Mouse (Mus musculus) retina, embryonic 14.5 days (tissue): ENCODE measurements at regions not wholly inside any gene's neighbourhood (a gene's known extent, or its start where the extent isn't known, plus 50 kb on each side); places are given as distances from the start of the nearest gene placed in this dataset.
A peak's percentile ranks its signal among the peaks of the same experiment; 100 is the strongest.

Experiments
- DNase-seq: peaks from one replicate; pipeline ENCODE4 v3.0.0-alpha.2; 2015; ENCODE audit warnings: low spot score

DNA sequence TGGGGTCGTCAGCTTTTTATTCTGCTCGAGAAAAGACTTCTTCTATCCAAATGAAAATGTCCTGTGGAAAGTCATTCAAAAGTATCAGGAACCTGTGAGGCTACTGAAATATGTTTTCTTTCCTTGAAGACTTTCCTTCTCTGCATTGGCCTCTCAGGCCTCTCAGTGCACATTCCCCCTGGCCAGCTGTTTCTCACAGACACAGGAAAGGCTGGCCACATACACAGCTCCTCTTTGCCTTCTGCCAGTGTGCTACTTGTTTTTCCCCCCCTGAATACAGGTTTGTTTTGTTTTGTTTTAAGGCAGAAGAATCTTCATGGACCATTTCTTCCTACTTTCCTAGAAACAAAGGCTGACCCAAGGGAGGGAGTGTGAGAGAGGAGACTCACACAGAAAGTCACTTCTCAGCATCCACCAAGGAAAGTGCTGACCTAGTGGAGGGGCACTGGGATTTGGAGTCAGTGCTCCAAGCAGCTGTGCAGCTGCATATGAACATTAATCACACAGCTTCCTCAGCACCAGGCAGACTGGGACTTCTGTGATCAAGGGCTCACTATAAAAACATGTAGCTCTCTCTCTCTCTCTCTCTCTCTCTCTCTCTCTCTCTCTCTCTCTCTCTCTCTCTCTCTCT is 324.0 kb downstream of the Etaa1 start:
- no peak for DNase-seq

- no peak for DNase-seq
These were observed 323.5 kb downstream of the Etaa1 start for GRCm38 (mm10) chr11:17630172-17630553.

GRCm38 (mm10) chr11:17637158-17637557 is 316.5 kb downstream of the Etaa1 start:
- peak; percentile 10 for DNase-seq

GRCm38 (mm10) chr11:17639922-17640321 is 313.8 kb downstream of the Etaa1 start:
- peak; percentile 29 for DNase-seq

GRCm38 (mm10) chr11:17647441-17647840 is 306.2 kb downstream of the Etaa1 start:
- no peak for DNase-seq

DNA sequence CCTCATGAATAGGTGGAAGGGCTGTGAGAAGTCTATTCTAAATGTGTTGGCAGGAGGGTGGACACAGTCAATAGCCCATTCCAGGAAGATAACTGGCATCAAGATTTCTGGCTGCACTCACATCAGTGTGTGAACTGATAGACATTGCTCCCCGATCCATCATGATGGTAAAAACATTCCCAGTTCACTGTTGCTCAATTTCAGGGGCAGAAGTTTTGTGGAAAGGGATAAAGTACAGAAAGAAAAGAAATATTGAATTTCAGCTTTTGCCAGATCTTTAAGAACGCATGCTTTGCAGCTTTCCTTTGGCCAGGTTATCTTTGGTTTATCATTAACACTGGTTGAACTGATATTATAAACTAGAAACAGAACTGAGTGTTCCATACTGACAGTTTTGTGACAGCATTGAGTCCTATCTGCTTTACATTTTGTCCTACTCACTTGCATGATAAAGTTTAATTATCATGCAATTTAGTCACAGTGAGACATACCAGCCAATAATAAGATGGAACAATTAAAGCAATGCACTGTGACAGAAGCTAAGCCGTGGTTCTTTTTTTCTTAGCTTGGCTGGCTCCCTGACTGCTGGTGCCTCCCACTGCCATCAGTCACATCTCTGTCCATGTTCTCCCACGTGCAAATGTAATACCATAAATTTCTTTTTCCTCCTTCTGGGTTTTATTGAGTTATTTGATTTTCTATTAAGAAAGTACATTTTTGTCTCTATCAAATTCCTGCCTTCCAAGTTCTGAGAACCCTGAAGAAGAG is 302.1 kb downstream of the Etaa1 start:
- no peak for DNase-seq

- no peak for DNase-seq
These were observed 297.8 kb downstream of the Etaa1 start for GRCm38 (mm10) chr11:17655840-17656239.

DNA sequence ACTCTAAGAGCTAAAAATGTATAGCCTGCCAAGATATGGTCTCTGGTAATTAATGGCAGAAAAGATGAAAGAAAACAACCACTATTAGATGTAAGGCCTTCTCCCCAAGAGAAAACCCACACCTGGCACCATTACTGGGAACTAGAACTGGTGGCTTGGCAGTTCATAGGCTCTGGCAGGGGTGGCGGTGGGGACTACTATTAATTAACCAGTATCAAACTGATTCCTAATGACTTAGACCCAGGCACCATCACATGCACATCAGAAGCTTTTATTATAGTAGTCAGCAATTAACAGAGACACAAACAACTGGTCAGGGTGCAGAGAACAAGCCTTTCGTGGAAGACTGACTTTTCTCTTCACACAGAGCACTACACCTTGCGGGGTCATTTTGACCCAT is 296.0 kb downstream of the Etaa1 start:
- no peak for DNase-seq

GRCm38 (mm10) chr11:17658289-17658688 is 295.4 kb downstream of the Etaa1 start:
- DNase-seq: no peak

- DNase-seq: no peak
These were observed 295.0 kb downstream of the Etaa1 start for GRCm38 (mm10) chr11:17658717-17659116.

DNA sequence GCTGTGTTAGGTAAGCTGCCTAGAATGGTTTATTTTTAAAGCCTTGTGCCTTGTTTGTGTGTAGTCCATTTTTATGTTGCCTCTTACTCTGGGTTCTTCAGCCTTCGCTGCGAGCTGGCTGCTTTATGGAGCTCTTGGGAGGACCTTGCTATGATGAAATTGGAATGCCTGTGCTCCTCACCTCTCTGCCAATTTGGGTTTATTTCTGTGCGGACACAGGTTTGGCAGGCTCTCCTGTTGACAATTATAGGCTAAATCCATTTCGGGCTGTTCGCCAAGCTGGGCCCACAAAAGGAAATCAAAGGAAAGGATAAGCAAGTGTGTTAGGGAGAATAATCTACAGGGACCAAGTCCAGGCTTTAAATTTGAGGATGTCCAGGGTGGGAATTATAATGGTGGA is 289.8 kb downstream of the Etaa1 start:
- DNase-seq: no peak

- DNase-seq: no peak
These were observed 287.8 kb downstream of the Etaa1 start for GRCm38 (mm10) chr11:17665624-17666552.

DNA sequence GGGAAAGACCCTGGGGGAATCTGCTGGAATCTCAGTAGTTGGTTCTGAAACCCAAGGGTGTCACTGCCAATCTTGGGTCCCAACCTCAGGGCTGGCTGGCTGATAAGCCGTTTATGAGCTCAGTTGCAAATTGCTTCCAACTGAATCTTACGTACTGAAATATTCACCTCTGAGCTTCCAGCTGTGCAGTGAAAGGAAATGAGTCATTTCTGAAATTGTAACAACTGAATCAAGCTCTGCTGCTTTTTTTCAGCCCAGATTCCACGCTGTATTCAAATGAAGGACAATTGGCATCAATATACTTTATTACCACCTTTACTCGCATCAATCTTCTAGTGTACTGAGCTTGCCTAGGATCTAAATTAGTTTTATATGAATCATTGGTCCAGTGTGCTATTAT is 272.7 kb downstream of the Etaa1 start:
- DNase-seq: no peak

DNA sequence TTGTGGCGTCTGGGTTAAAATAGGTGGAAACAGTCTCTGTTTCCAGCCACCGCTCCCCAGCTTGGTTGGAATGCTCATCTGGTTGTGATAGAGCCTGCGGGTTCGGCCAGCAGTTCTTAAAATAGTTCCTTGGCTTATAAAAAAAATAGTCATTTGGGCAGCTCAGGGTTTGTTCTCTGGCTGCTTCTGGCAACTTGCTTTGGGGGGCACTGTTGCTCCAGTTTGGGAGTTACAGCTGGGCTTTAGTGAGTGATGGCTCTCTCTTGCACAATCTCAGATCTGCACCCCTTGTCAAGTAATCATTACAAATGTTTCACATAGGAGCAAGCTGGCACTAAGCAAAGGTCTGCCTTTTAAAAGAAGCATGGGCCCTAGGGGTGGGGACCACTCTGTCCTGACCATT is 268.0 kb downstream of the Etaa1 start:
- peak; percentile 73 for DNase-seq

DNA sequence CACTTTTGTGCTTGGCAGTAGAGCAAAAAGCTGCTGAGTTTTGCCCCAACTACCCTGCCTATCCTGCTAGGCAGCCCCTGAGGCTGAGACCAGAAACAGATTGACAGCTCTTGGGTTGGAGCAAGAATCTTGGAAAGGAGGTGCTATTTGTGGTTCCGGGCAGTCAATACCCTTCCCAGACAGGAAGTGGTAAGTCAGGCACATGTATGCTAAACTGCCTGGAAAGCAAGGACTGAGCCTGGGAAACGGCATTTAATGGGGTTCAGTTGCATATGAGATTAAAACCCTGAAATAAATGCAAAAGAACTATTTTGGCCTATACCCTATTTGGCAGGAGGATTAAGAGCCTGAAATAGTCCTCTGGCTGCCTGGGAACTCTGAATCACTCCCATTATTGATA is 266.9 kb downstream of the Etaa1 start:
- DNase-seq: no peak

- DNase-seq: no peak
These were observed 259.5 kb downstream of the Etaa1 start for GRCm38 (mm10) chr11:17694145-17694544.

DNA sequence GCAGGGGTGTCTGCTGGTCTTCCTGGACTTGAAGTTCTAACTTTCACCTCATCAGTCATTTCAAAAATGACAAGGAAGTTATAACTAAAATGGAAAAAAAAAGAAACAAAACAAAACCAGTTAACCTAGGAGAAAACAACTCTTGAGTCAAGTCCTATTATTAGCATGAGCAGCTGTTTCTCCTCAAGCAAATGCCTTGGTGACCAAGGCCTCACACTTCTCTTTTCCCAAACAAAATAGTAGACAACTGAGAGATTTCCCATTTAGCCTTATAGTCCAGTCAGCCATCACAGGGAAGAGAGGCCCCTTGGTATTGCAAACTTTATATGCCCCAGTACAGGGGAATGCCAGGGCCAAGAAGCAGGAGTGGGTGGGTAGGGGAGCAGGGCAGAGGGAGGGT is 244.9 kb downstream of the Etaa1 start:
- no peak for DNase-seq

DNA sequence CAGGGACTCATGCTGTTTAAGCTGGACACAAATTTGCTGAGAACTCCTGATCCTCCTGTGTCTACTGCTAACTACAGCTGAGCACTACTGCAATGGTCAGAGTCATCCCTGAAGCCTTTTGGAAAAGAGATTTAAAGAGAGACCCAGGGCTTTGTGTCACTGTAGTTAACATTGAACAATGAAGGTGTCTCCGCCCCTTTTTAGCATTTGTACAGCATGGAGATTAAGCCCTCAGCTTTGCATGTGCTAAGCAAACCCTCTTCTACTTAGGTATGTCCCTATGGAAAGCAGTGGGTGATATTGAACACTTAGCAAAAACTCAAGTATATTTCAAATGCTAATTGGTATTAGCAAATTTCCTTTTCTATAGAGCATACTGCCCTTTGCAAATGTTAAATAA is 231.6 kb downstream of the Etaa1 start:
- DNase-seq: no peak

DNA sequence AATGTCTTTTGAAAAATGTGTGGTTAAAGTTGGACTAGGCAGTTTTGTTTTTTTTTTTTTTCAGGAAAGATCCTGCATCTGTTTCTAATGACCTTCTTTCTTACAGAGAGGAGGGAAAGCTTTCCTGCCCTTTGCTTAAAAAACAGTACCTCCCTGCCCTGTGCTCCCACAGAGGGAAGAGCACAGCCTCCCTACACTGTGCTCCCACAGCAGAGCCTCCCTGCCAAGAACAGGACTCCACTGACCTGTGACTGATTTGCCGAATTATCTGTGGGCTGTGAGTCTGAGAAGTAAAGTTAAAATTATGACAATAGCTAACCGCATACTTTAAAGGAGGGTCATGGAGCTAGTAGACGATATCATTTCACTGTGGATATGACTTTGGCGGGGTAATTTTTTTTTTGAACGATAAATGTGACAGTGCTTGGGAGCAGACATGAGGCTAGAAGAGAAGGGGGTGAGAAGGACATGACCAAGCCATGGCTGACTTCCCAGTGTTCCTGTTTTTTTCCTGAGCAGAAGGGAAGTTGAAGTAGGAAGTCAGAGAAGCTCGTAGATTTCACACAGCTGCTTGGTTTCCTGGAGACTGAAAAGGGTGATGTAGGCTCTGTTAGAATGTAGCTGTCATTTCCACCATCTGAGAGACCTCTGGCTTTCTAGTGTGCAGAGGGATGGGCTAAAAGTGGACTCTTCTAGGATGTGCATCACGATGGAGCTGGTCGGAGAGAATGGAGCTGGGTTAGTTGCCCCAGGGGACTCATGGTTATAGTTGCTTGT is 226.2 kb downstream of the Etaa1 start:
- DNase-seq: no peak

DNA sequence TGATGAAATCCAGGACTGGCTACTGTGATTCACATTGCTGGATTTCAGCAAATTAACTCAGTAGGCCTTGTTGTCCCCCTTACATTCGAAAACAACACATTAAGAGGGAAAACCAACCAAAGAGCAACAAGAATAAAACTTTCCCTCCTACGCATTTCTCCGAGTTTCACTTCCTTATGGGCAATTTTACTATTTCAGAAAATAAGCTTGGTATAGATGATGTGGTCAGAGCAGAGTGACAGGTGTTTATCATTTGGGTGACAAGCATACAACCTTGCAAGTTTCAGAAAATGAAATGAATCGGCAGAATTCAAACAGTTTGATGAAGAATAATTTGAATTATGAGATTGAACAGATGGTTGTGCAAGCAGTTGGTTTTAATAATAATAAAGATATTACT is 220.6 kb downstream of the Etaa1 start:
- no peak for DNase-seq

GRCm38 (mm10) chr11:17734519-17734918 is 219.2 kb downstream of the Etaa1 start:
- DNase-seq: no peak

DNA sequence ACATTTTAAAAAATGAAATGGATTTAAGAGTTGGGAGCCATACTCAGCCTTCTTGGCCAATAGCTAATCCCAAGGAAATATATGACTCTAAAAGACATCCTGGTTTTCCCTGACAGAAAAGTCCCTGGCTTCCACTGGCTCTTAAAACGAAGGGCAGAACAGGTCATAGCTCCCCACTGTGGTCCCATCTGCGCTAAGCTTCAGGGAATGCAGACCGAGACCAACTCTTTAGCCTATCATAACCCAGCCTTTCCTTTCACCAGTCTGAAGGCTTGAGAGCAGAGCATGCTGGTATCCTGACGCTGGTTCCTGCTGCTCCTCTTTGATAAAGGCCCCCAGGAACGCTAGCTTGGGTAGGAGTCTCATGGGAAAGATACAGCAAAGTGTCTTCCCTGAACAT is 214.8 kb downstream of the Etaa1 start:
- DNase-seq: no peak
